Mouse (Mus musculus): Measurements from ENCODE around the gene Ss18l2. TPM values are rescaled to one million over a fixed set of nuclear protein-coding genes. Genes with fewer than 3 reads are reported as not detected.
A peak's percentile ranks its signal among the peaks of the same experiment; 100 is the strongest.

Ss18l2 gene
- polyA plus RNA-seq, 1 experiment from 2014 or later: 186 TPM

DNA sequence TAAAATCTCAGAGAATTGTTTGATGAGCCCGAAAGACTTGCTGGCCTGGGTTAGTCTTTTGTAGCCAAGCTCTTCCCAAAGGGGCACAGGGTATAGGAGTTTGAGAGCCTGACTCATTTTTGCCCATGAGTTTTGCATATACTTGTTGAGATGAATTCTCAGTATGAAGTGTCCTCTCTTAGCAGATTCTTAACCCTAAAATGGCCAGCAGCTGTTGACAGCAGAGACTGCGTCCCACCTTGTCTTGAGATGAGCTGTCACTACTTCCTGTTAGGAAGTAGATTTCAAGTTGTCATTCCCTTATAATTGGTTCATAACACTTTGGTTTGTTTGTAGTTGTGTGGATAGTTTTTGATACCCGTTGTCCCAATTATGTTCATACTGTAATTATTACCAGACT, 31.0 kb downstream of the Ss18l2 start:
- DNase-seq (ENCODE audit: low spot score) (no peak), ATAC-seq (no peak)
- WGBS: 90% methylated on average over 3 of the region's 3 CpGs
- Histone ChIP-seq H3K4me1 (ENCODE audit: control insufficient read depth, insufficient read depth, low read length) (no peaks in the 10 kb centered on the region), H3K9me3 (replicated peaks; ENCODE audit: control insufficient read depth, low read length) (no peaks in the 10 kb centered on the region), H3K36me3 (ENCODE audit: control insufficient read depth, insufficient read depth, low read length) (peaks cover 59% of the 10 kb centered on the region), H3K9ac (ENCODE audit: low read length) (no peak overlapping the region), H3K27me3 (replicated peaks; ENCODE audit: control insufficient read depth, insufficient read depth, low read length) (no peaks in the 10 kb centered on the region), H3K4me3 (ENCODE audit: low read depth, low read length) (no peak overlapping the region), H3K4me2 (ENCODE audit: low read length) (no peak overlapping the region), H3K27ac (ENCODE audit: low read depth, low read length) (no peak overlapping the region)

DNA sequence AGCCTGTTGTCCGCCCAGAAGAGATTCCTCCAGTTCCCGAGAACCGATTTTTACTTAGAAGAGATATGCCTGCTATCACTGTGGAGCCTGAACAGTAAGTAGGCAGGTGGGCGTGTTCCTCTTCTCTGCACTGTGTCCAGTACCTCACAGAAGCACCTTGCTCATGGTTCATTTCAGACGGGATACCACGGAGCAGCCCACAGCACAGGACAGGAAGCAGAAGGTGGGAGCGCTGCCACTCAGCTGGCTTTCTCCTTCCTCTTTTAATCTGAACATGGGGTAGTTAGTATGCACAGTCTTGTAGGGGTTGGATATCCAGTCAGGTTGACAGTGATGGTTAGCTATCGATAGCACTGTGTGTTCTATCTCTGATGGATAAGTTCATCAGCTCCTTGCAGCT, 33.9 kb downstream of the Ss18l2 start:
- DNase-seq (ENCODE audit: low spot score) (no peak), ATAC-seq (no peak)
- Histone ChIP-seq H3K4me2 (ENCODE audit: low read length) (no peak overlapping the region), H3K4me1 (ENCODE audit: control insufficient read depth, insufficient read depth, low read length) (no peaks in the 10 kb centered on the region), H3K4me3 (ENCODE audit: low read depth, low read length) (no peak overlapping the region), H3K9me3 (replicated peaks; ENCODE audit: control insufficient read depth, low read length) (no peaks in the 10 kb centered on the region), H3K27me3 (replicated peaks; ENCODE audit: control insufficient read depth, insufficient read depth, low read length) (no peaks in the 10 kb centered on the region), H3K36me3 (ENCODE audit: control insufficient read depth, insufficient read depth, low read length) (peaks cover 83% of the 10 kb centered on the region), H3K9ac (ENCODE audit: low read length) (no peak overlapping the region), H3K27ac (ENCODE audit: low read depth, low read length) (no peak overlapping the region)
- WGBS: 93% methylated on average over 8 of the region's 8 CpGs

DNA sequence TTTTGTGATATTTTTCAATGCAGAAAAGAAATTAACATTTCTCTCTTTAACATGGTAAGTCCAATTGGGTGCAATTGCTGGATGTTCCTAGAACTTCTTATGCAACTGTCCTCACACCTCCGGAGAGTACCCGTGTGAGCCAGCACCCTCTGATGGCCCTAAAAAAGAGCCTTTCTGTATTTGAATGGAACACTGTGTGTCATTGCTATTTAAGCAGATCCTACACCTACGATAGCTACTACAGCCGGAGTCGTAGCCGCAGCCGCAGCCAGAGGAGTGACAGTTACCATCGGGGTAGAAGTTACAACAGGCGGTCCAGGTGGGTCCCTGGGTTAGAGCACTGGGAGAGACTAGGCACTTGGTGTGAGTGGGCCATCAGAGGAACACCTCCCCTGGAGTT, 42.6 kb downstream of the Ss18l2 start:
- Histone ChIP-seq H3K27ac (ENCODE audit: low read depth, low read length) (no peak overlapping the region), H3K9ac (ENCODE audit: low read length) (no peak overlapping the region), H3K36me3 (ENCODE audit: control insufficient read depth, insufficient read depth, low read length) (peaks cover 86% of the 10 kb centered on the region), H3K9me3 (replicated peaks; ENCODE audit: control insufficient read depth, low read length) (no peaks in the 10 kb centered on the region), H3K27me3 (replicated peaks; ENCODE audit: control insufficient read depth, insufficient read depth, low read length) (no peaks in the 10 kb centered on the region), H3K4me2 (ENCODE audit: low read length) (no peak overlapping the region), H3K4me3 (ENCODE audit: low read depth, low read length) (no peak overlapping the region), H3K4me1 (ENCODE audit: control insufficient read depth, insufficient read depth, low read length) (no peaks in the 10 kb centered on the region)
- DNase-seq (ENCODE audit: low spot score) (no peak), ATAC-seq (no peak)
- WGBS: 95% methylated on average over 9 of the region's 9 CpGs

DNA sequence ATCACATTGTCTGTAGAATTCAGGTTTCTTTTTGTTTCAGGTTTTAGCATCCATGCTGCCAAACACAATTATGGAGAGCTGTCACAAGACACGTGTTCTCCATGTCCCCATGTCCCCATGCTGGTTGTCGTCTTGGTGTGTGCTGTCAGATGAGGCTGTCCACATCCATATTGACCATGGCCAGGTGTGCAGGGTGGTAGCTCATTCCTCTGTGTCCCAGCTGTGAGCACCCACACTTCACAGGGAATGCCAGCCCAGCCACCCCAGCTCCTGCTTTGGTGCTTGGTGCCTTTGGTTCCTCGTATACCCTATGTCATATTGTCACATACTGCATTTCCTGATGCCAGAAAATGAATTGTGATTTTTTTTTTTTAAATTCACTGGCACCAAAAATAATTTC, 44.5 kb downstream of the Ss18l2 start:
- no peak overlapping the region for H3K27ac ChIP-seq (ENCODE audit: low read depth, low read length)
- H3K9me3 ChIP-seq (replicated peaks; ENCODE audit: control insufficient read depth, low read length): no peaks in the 10 kb centered on the region
- no peak overlapping the region for H3K9ac ChIP-seq (ENCODE audit: low read length)
- no peak overlapping the region for H3K4me3 ChIP-seq (ENCODE audit: low read depth, low read length)
- H3K27me3 ChIP-seq (replicated peaks; ENCODE audit: control insufficient read depth, insufficient read depth, low read length): no peaks in the 10 kb centered on the region
- DNase-seq (ENCODE audit: low spot score): no peak
- no peak overlapping the region for H3K4me2 ChIP-seq (ENCODE audit: low read length)
- H3K4me1 ChIP-seq (ENCODE audit: control insufficient read depth, insufficient read depth, low read length): peaks cover 5% of the 10 kb centered on the region
- WGBS: 90% methylated on average over 3 of the region's 3 CpGs
- no peak for ATAC-seq
- H3K36me3 ChIP-seq (ENCODE audit: control insufficient read depth, insufficient read depth, low read length): peaks cover 67% of the 10 kb centered on the region

DNA sequence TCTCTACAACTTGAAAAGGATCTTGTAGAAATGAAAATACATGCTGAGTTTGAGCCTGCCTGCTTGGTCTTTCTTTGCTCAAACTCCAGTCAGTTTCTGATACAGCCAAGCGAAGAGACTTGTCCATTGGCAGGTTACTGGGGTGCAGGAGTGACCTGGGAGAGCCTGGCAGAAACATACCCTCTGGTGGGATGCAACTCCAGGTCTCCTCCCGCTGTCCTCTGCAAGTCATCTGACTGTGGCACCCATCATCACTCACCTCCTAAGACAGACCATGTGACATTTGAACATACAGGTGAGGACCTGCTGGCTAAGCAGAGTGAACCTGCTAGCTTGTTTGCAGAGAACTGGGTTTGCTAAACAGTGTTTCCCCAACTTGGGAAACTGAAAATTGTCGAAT, 46.7 kb downstream of the Ss18l2 start:
- H3K9me3 ChIP-seq (replicated peaks; ENCODE audit: control insufficient read depth, low read length): no peaks in the 10 kb centered on the region
- WGBS: 95% methylated on average over 3 of the region's 3 CpGs
- H3K4me1 ChIP-seq (ENCODE audit: control insufficient read depth, insufficient read depth, low read length): peaks cover 12% of the 10 kb centered on the region
- no peak overlapping the region for H3K4me3 ChIP-seq (ENCODE audit: low read depth, low read length)
- H3K27me3 ChIP-seq (replicated peaks; ENCODE audit: control insufficient read depth, insufficient read depth, low read length): no peaks in the 10 kb centered on the region
- no peak overlapping the region for H3K9ac ChIP-seq (ENCODE audit: low read length)
- H3K36me3 ChIP-seq (ENCODE audit: control insufficient read depth, insufficient read depth, low read length): peaks cover 46% of the 10 kb centered on the region
- no peak for ATAC-seq
- no peak overlapping the region for H3K4me2 ChIP-seq (ENCODE audit: low read length)
- DNase-seq (ENCODE audit: low spot score): no peak
- no peak overlapping the region for H3K27ac ChIP-seq (ENCODE audit: low read depth, low read length)

DNA sequence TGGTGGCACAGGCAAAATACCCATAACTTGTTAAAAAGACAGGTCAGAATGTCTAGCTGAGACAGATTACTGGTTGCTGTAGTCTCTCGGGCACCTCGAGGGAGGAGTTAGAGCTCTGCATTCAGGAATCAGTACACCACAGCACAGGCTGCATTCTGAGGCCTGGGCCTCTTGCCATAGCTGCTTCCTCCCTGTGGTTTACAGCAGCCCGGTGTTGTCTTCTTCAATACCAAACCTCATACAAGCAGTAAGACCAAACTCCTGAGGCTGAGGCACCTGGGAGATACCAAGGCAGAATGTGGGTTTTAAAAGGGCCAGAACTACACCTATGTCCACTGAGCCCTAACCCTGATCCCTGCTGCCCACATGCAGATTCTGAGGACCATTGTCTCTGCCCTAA, 47.3 kb downstream of the Ss18l2 start:
- no peaks in the 10 kb centered on the region for H3K9me3 ChIP-seq (replicated peaks; ENCODE audit: control insufficient read depth, low read length)
- no peak overlapping the region for H3K27ac ChIP-seq (ENCODE audit: low read depth, low read length)
- no peaks in the 10 kb centered on the region for H3K27me3 ChIP-seq (replicated peaks; ENCODE audit: control insufficient read depth, insufficient read depth, low read length)
- 55% methylated on average over 3 of the region's 3 CpGs for WGBS
- H3K4me1 ChIP-seq (ENCODE audit: control insufficient read depth, insufficient read depth, low read length): peaks cover 12% of the 10 kb centered on the region
- no peak overlapping the region for H3K4me3 ChIP-seq (ENCODE audit: low read depth, low read length)
- peaks cover 40% of the 10 kb centered on the region for H3K36me3 ChIP-seq (ENCODE audit: control insufficient read depth, insufficient read depth, low read length)
- H3K9ac ChIP-seq (ENCODE audit: low read length): no peak overlapping the region
- DNase-seq (ENCODE audit: low spot score) (peak; percentile 19), ATAC-seq (no peak)
- no peak overlapping the region for H3K4me2 ChIP-seq (ENCODE audit: low read length)

DNA sequence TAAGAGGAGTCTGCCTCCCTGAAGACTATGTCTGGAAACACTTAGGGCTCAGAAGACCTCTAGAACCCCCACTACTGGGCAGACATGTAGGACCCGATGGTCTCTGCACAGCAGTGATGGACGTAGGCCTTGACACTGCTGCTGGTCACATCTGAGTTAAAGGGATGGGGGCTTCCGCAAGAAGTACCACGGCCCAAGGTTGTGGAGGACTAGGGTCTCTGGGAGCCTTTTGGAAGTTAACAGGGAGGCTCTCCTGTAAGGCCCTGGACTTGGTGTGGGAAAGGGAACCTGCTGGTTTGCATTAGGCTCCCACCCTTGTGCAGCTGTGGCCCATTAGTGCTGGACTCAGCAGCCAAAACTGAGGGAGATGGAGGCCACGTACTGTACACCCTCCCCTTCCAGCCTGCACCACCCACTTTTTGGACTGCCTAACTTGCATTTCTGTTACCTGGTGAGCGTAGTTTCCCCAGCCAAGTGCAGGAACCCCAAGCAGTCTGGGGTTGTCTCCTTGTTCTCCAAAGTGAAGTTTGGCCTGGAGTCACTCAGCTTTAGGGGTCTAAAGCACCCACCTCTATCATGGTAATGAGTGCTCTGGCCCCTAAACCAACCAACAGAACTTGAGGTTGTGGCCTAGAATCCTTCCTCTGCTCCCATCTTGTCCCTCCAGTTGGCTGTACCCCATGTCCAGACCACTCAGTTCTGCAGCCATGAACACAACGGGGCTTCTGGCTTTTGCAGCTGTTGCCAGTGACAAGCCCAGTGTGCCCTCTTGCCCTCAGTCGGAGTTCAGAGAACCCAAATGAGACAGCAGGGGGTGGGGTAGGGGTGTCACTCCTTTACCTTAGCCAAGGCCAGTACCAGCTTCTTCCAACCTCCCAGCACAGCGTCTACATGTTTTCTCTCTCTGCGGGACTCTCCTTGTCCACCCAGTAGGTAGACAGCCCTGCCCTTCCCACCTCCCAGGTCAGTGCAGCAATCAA, 48.0 kb downstream of the Ss18l2 start:
- H3K4me3 ChIP-seq (ENCODE audit: low read depth, low read length): peak overlapping the region; percentile 86
- 54% methylated on average over 10 of the region's 10 CpGs for WGBS
- H3K27me3 ChIP-seq (replicated peaks; ENCODE audit: control insufficient read depth, insufficient read depth, low read length): no peaks in the 10 kb centered on the region
- peak overlapping the region; percentile 97 for H3K4me2 ChIP-seq (ENCODE audit: low read length)
- H3K9ac ChIP-seq (ENCODE audit: low read length): no peak overlapping the region
- no peak overlapping the region for H3K27ac ChIP-seq (ENCODE audit: low read depth, low read length)
- H3K4me1 ChIP-seq (ENCODE audit: control insufficient read depth, insufficient read depth, low read length): peaks cover 12% of the 10 kb centered on the region
- DNase-seq (ENCODE audit: low spot score) (peak; percentile 3), ATAC-seq (no peak)
- peaks cover 42% of the 10 kb centered on the region for H3K36me3 ChIP-seq (ENCODE audit: control insufficient read depth, insufficient read depth, low read length)
- H3K9me3 ChIP-seq (replicated peaks; ENCODE audit: control insufficient read depth, low read length): no peaks in the 10 kb centered on the region

DNA sequence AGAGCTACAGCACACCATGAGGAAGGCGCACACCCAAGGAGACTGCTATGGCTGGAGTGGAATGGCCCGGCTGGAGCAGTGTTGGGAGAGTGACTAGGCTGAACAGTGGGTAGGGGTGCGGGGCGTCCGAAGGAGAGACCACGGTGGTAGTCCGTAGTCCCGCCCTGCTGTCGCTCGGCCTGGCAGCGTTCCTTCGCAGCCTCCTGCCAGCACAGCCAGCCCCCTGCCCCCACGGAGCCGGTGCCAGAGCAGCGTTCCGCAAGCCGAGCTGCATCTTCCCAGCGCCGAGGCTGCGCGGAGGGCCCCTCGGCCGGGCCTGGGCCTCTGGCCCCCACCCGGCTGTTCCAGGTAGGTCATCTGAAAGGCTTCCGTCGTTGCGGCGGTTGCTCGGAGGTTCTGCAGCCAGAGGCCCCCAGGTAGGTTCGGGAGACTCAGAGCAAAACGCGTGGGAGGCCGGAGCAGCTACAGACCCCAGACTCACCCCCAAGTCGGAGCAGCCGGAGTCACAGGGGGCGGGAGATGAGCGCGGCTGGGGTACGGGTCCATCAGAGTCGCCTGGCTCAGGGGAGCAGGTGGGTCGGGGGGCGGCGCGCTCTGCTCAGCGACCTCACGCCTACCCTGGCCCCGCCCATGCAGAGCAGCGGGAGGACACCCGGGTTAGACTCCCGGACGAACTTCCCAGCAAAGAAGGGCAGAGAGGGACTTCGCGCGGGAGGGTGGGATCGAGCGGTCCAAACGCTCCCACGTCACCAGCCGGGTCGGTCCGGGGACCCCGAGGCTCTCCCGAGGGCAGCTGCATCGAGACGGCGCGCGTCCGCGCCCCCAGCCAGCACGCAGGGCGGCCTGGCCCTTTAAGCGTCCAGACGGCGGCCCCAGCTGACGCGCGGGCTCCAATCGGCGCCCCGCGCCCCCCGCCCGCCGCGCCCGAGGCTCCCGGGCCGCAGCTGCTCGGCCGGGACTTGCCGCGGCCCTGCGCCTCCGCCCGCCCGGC, 49.3 kb downstream of the Ss18l2 start, which contains the start of gene Zfp651:
Zfp651 (plus strand) TSS at position 240 of the 991 bp plus-strand sequence.
- no peaks in the 10 kb centered on the region for H3K9me3 ChIP-seq (replicated peaks; ENCODE audit: control insufficient read depth, low read length)
- peak within 1 kb of the TSS; percentile 96 for H3K9ac ChIP-seq (ENCODE audit: low read length)
- peaks cover 12% of the 10 kb centered on the region for H3K4me1 ChIP-seq (ENCODE audit: control insufficient read depth, insufficient read depth, low read length)
- peak within 1 kb of the TSS; percentile 86 for H3K4me3 ChIP-seq (ENCODE audit: low read depth, low read length)
- peak within 1 kb of the TSS; percentile 97 for H3K4me2 ChIP-seq (ENCODE audit: low read length)
- WGBS: under 1% methylated on average over 74 of the region's 97 CpGs
- peaks cover 44% of the 10 kb centered on the region for H3K36me3 ChIP-seq (ENCODE audit: control insufficient read depth, insufficient read depth, low read length)
- peak; percentile 90 for ATAC-seq
- peak; percentile 83 for DNase-seq (ENCODE audit: low spot score)
- peak within 1 kb of the TSS; percentile 77 for H3K27ac ChIP-seq (ENCODE audit: low read depth, low read length)
- H3K27me3 ChIP-seq (replicated peaks; ENCODE audit: control insufficient read depth, insufficient read depth, low read length): no peaks in the 10 kb centered on the region
